Mouse (Mus musculus) embryonic fibroblast, embryonic 13.5 days (primary cell): Measurements from ENCODE around the gene Tmem239.

Experiments
- CTCF ChIP-seq: IDR thresholded peaks from 2 replicates; pipeline ENCODE4 v1.5.1; 2011; ENCODE audit warnings: mild to moderate bottlenecking, control low read depth, low read length, moderate library complexity, borderline replicate concordance; ENCODE audit not compliant: insufficient read depth
- POLR2A ChIP-seq: IDR thresholded peaks from 2 replicates; pipeline ENCODE4 v1.6.1; 2011; ENCODE audit warnings: low read depth, mild to moderate bottlenecking, control low read depth, low read length, moderate library complexity

DNA sequence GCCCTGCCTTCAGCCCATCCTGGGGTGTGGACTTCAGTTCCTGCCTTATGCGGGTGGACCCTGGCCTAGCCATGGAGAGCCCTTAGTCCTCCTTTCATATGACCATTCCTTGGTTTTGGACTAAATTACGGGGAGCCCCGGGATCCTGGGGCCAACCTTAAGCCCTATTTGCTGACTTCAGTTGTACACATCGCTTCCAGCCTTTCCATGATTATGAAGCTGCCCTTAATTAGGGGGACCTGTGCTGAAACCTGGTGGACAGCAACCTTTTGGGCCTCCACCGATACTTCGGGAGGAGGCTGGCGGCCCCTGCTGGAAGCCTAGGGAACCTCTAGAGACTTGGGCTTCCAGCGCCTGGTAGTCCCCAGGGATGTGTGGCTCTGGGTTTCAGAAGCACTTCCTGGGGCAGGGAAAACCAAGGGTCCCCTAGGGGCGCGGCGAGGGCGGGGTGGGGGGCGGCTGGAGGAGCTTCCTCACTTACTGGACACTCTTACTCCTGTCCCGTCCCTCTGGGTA lies 43.7 kb upstream of the Tmem239 start:
- TF ChIP-seq POLR2A, result no peak
- TF ChIP-seq CTCF, result 0 out of 2 replicates have a peak, but pooled peaks have one; percentile 26
